Mouse (Mus musculus) erythroblast, embryonic 14.5 days (primary cell): ENCODE measurements around the gene Ppp1r14c.

Experiments
- GATA1 ChIP-seq: IDR thresholded peaks from 2 replicates; pipeline ENCODE4 v1.6.1; 2012; ENCODE audit warnings: low read length, inconsistent platforms, mixed read lengths
- TAL1 ChIP-seq: IDR thresholded peaks from 3 replicates; pipeline ENCODE4 v1.6.1; 2012; ENCODE audit warnings: low read length, inconsistent platforms, mixed read lengths

DNA sequence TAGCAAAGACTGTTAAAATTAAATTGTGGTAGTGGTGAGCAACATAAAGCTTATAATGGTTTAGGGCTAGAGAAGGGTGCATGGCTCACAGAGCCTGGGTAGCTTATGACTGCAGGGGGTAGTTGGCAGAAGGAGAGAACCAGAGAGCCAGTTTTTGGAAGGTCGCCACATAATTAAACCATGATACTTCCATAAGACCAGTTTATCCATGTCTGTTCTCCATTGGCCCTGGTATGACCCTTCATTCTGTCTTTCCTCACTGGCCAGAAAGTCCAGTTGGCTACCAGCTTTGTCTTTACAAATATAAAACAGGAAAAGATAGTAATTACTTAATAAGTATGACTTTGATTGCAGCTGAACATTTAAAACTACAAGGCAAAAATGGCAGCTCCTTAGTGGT, 95.0 kb downstream of the Ppp1r14c start:
- no peak for TF ChIP-seq TAL1
- no peak for TF ChIP-seq GATA1
